Mouse (Mus musculus): ENCODE data around the gene Tmem43. TPM values are rescaled to one million over a fixed set of nuclear protein-coding genes. Genes with fewer than 3 reads are reported as not detected.

Tmem43 gene
- 12.0 and 12.2 TPM in 2 replicates for polyA plus RNA-seq (2015; fragmentation: Nextera tagmentation; extraction: Ambion mirVana)

GRCm38 (mm10) chr6:91472868-91473804 is at the start of gene Tmem43, which contains the start of gene Chchd4:
Gene Tmem43 (plus strand): TSS chr6:91473703.
Gene Chchd4 (minus strand): TSS chr6:91473546.
- peak within 1 kb of the TSS; percentile 72 for H3K4me3 ChIP-seq (replicated peaks)
- H3K4me2 ChIP-seq: peak within 1 kb of the TSS; percentile 87
- no peaks in the 10 kb centered on the region for H3K27me3 ChIP-seq
- H3K4me1 ChIP-seq (replicated peaks): peaks cover 40% of the 10 kb centered on the region
- peak within 1 kb of the TSS; percentile 78 for H3K27ac ChIP-seq (replicated peaks)
- WGBS (ENCODE audit: insufficient replicate concordance): under 1% methylated on average over 74 of the region's 74 CpGs
- no peaks in the 10 kb centered on the region for H3K9me3 ChIP-seq (replicated peaks)
- ATAC-seq (ENCODE audit: insufficient read depth): peak; percentile 98
- peaks cover 37% of the 10 kb centered on the region for H3K36me3 ChIP-seq (replicated peaks)
- H3K9ac ChIP-seq: peak within 1 kb of the TSS; percentile 78

GRCm38 (mm10) chr6:91424151-91424550 is 49.4 kb upstream of the Tmem43 start:
- Histone ChIP-seq H3K27ac (replicated peaks) (no peak overlapping the region), H3K4me2 (no peak overlapping the region), H3K4me3 (replicated peaks) (no peak overlapping the region), H3K9me3 (replicated peaks) (no peaks in the 10 kb centered on the region), H3K9ac (no peak overlapping the region), H3K4me1 (replicated peaks) (no peaks in the 10 kb centered on the region), H3K27me3 (0 out of 2 replicates have a peak, but pooled peaks cover 5% of the 10 kb centered on the region), H3K36me3 (replicated peaks) (no peaks in the 10 kb centered on the region)
- no peak for ATAC-seq (ENCODE audit: insufficient read depth)
- 51% methylated on average over 4 of the region's 4 CpGs for WGBS (ENCODE audit: insufficient replicate concordance)

GRCm38 (mm10) chr6:91440474-91441144 is 32.9 kb upstream of the Tmem43 start:
- H3K27ac ChIP-seq (replicated peaks): peak overlapping the region; percentile 64
- peak; percentile 86 for ATAC-seq (ENCODE audit: insufficient read depth)
- 2% methylated on average over 30 of the region's 30 CpGs for WGBS (ENCODE audit: insufficient replicate concordance)
- no peaks in the 10 kb centered on the region for H3K9me3 ChIP-seq (replicated peaks)
- peaks cover 42% of the 10 kb centered on the region for H3K27me3 ChIP-seq
- peaks cover 10% of the 10 kb centered on the region for H3K4me1 ChIP-seq (replicated peaks)
- peak overlapping the region; percentile 40 for H3K9ac ChIP-seq
- H3K4me3 ChIP-seq (replicated peaks): peak overlapping the region; percentile 65
- H3K36me3 ChIP-seq (replicated peaks): no peaks in the 10 kb centered on the region
- H3K4me2 ChIP-seq: peak overlapping the region; percentile 80

- Histone ChIP-seq H3K9me3 (replicated peaks) (no peaks in the 10 kb centered on the region), H3K4me3 (replicated peaks) (peak overlapping the region; percentile 65), H3K9ac (peak overlapping the region; percentile 40), H3K27ac (replicated peaks) (peak overlapping the region; percentile 64; the same call in 1 of the 2 replicates), H3K27me3 (peaks cover 36% of the 10 kb centered on the region), H3K4me2 (peak overlapping the region; percentile 80), H3K4me1 (replicated peaks) (peaks cover 10% of the 10 kb centered on the region), H3K36me3 (replicated peaks) (no peaks in the 10 kb centered on the region)
- WGBS (ENCODE audit: insufficient replicate concordance): 1% methylated on average over 19 of the region's 19 CpGs
- peak; percentile 63 for ATAC-seq (ENCODE audit: insufficient read depth)
Observed at GRCm38 (mm10) chr6:91441145-91441662, 32.3 kb upstream of the Tmem43 start.

GRCm38 (mm10) chr6:91445316-91445715 is 28.2 kb upstream of the Tmem43 start:
- ATAC-seq (ENCODE audit: insufficient read depth): no peak
- Histone ChIP-seq H3K4me2 (no peak overlapping the region), H3K4me3 (replicated peaks) (no peak overlapping the region), H3K36me3 (replicated peaks) (no peaks in the 10 kb centered on the region), H3K9ac (no peak overlapping the region), H3K4me1 (replicated peaks) (peaks cover 15% of the 10 kb centered on the region), H3K27me3 (peaks cover 12% of the 10 kb centered on the region; the same call in 1 of the 2 replicates), H3K9me3 (replicated peaks) (no peaks in the 10 kb centered on the region), H3K27ac (replicated peaks) (no peak overlapping the region)
- 55% methylated on average over 3 of the region's 3 CpGs for WGBS (ENCODE audit: insufficient replicate concordance)

GRCm38 (mm10) chr6:91449472-91450225 is 23.9 kb upstream of the Tmem43 start:
- H3K4me3 ChIP-seq (replicated peaks): no peak overlapping the region
- no peak overlapping the region for H3K27ac ChIP-seq (replicated peaks)
- H3K27me3 ChIP-seq: peaks cover 12% of the 10 kb centered on the region
- H3K36me3 ChIP-seq (replicated peaks): no peaks in the 10 kb centered on the region
- WGBS (ENCODE audit: insufficient replicate concordance): 24% methylated on average over 3 of the region's 3 CpGs
- no peak overlapping the region for H3K9ac ChIP-seq
- no peaks in the 10 kb centered on the region for H3K9me3 ChIP-seq (replicated peaks)
- ATAC-seq (ENCODE audit: insufficient read depth): peak; percentile 54; the same call in 1 of the 2 replicates
- H3K4me1 ChIP-seq (replicated peaks): peaks cover 6% of the 10 kb centered on the region; the same call in 1 of the 2 replicates
- no peak overlapping the region for H3K4me2 ChIP-seq

- peaks cover 6% of the 10 kb centered on the region; the same call in 1 of the 2 replicates for H3K4me1 ChIP-seq (replicated peaks)
- H3K9ac ChIP-seq: no peak overlapping the region
- H3K9me3 ChIP-seq (replicated peaks): no peaks in the 10 kb centered on the region
- H3K27me3 ChIP-seq: peaks cover 4% of the 10 kb centered on the region; the same call in 1 of the 2 replicates
- H3K36me3 ChIP-seq (replicated peaks): no peaks in the 10 kb centered on the region
- 28% methylated on average over 1 of the region's 1 CpGs for WGBS (ENCODE audit: insufficient replicate concordance)
- no peak overlapping the region for H3K27ac ChIP-seq (replicated peaks)
- H3K4me2 ChIP-seq: no peak overlapping the region
- ATAC-seq (ENCODE audit: insufficient read depth): no peak
- no peak overlapping the region for H3K4me3 ChIP-seq (replicated peaks)
Observed at GRCm38 (mm10) chr6:91452056-91452455, 21.4 kb upstream of the Tmem43 start.

- no peaks in the 10 kb centered on the region for H3K9me3 ChIP-seq (replicated peaks)
- 41% methylated on average over 5 of the region's 5 CpGs for WGBS (ENCODE audit: insufficient replicate concordance)
- no peak for ATAC-seq (ENCODE audit: insufficient read depth)
- H3K36me3 ChIP-seq (replicated peaks): no peaks in the 10 kb centered on the region
- H3K4me3 ChIP-seq (replicated peaks): no peak overlapping the region
- H3K4me1 ChIP-seq (replicated peaks): peaks cover 6% of the 10 kb centered on the region; the same call in 1 of the 2 replicates
- H3K27ac ChIP-seq (replicated peaks): no peak overlapping the region
- H3K27me3 ChIP-seq: peaks cover 4% of the 10 kb centered on the region; the same call in 1 of the 2 replicates
- no peak overlapping the region for H3K9ac ChIP-seq
- H3K4me2 ChIP-seq: no peak overlapping the region
Observed at GRCm38 (mm10) chr6:91454546-91454945, 19.0 kb upstream of the Tmem43 start.

- Histone ChIP-seq H3K27ac (replicated peaks) (no peak overlapping the region), H3K4me3 (replicated peaks) (no peak overlapping the region), H3K27me3 (no peaks in the 10 kb centered on the region), H3K9me3 (replicated peaks) (no peaks in the 10 kb centered on the region), H3K4me2 (no peak overlapping the region), H3K9ac (no peak overlapping the region), H3K36me3 (replicated peaks) (peaks cover 18% of the 10 kb centered on the region), H3K4me1 (replicated peaks) (no peaks in the 10 kb centered on the region)
- no peak for ATAC-seq (ENCODE audit: insufficient read depth)
- 53% methylated on average over 1 of the region's 1 CpGs for WGBS (ENCODE audit: insufficient replicate concordance)
Observed at GRCm38 (mm10) chr6:91459471-91459870, 14.0 kb upstream of the Tmem43 start.

- Histone ChIP-seq H3K27ac (replicated peaks) (no peak overlapping the region), H3K36me3 (replicated peaks) (peaks cover 66% of the 10 kb centered on the region), H3K9ac (no peak overlapping the region), H3K4me2 (no peak overlapping the region), H3K4me3 (replicated peaks) (no peak overlapping the region), H3K9me3 (replicated peaks) (no peaks in the 10 kb centered on the region), H3K4me1 (replicated peaks) (peaks cover 13% of the 10 kb centered on the region; the same call in 1 of the 2 replicates), H3K27me3 (no peaks in the 10 kb centered on the region)
- 64% methylated on average over 2 of the region's 2 CpGs for WGBS (ENCODE audit: insufficient replicate concordance)
- ATAC-seq (ENCODE audit: insufficient read depth): no peak
Observed at GRCm38 (mm10) chr6:91465756-91466155, 7.7 kb upstream of the Tmem43 start.
